Mouse (Mus musculus) midbrain, embryonic 12.5 days (tissue): Measurements from ENCODE around the gene Acot7. TPM values are rescaled to one million over a fixed set of nuclear protein-coding genes. Genes with fewer than 3 reads are reported as not detected.
A peak's percentile ranks its signal among the peaks of the same experiment; 100 is the strongest.

Source experiments
- ATAC-seq: fragments of 200-750 bp; cut with Nextera tagmentation; 2 replicates; pipeline ENCODE4 v1.8.0; 2017; ENCODE audit warnings: low read depth, moderate TSS enrichment, moderate library complexity; ENCODE audit not compliant: low FRiP score
- H3K27ac ChIP-seq: fragments of 300-500 bp; sonication (generic); replicated peaks from 2 replicates; pipeline ENCODE4 v1.5.1; 2016; ENCODE audit warnings: mild to moderate bottlenecking
- H3K27me3 ChIP-seq: fragments of 300-500 bp; sonication (generic); 2 replicates; pipeline ENCODE4 v1.6.1; 2016; ENCODE audit warnings: mild to moderate bottlenecking
- H3K36me3 ChIP-seq: fragments of 300-500 bp; sonication (generic); 2 replicates; pipeline ENCODE4 v1.6.1; 2016
- H3K4me1 ChIP-seq: fragments of 300-500 bp; sonication (generic); 2 replicates; pipeline ENCODE4 v1.6.1; 2016
- H3K4me2 ChIP-seq: fragments of 300-500 bp; sonication (generic); replicated peaks from 2 replicates; pipeline ENCODE4 v1.6.1; 2016; ENCODE audit warnings: mild to moderate bottlenecking, moderate library complexity
- H3K4me3 ChIP-seq: fragments of 300-500 bp; sonication (generic); 2 replicates; pipeline ENCODE4 v1.5.1; 2016; ENCODE audit warnings: mild to moderate bottlenecking
- H3K9ac ChIP-seq: fragments of 300-500 bp; sonication (generic); replicated peaks from 2 replicates; pipeline ENCODE4 v1.6.1; 2016; ENCODE audit warnings: mild to moderate bottlenecking, moderate library complexity
- H3K9me3 ChIP-seq: fragments of 300-500 bp; sonication (generic); 2 replicates; pipeline ENCODE4 v1.6.1; 2016; ENCODE audit warnings: mild to moderate bottlenecking
- WGBS: fragments of 180-500 bp; shearing (Covaris S2); methylation state at CpG from one replicate; pipeline ENCODE4 v1.1.7; 2016; 5-methylcytosine and 5-hydroxymethylcytosine counted together
- polyA plus RNA-seq: library from polyadenylated mRNA; unstranded; fragments of >200 nt; fragmentation: Nextera tagmentation; extraction: Ambion mirVana; gene quantifications from 2 replicates; pipeline ENCODE4 v1.2.1, GENCODE M21; 2016

The Acot7 gene
- polyA plus RNA-seq, 1 experiment from 2014 or later = 104 TPM

GRCm38 (mm10) chr4:152232411-152232903, 54.5 kb downstream of the Acot7 start:
- no peak for ATAC-seq
- peaks cover 25% of the 10 kb centered on the region for H3K36me3 ChIP-seq
- H3K27ac ChIP-seq = no peak overlapping the region
- H3K9me3 ChIP-seq = no peaks in the 10 kb centered on the region
- no peak overlapping the region for H3K4me3 ChIP-seq
- H3K4me2 ChIP-seq = no peak overlapping the region
- no peaks in the 10 kb centered on the region for H3K27me3 ChIP-seq
- H3K9ac ChIP-seq = no peak overlapping the region
- H3K4me1 ChIP-seq = peaks cover 10% of the 10 kb centered on the region; the same call in 1 of the 2 replicates
- WGBS = 91% methylated on average over 4 of the region's 4 CpGs

GRCm38 (mm10) chr4:152239974-152240373, 62.0 kb downstream of the Acot7 start:
- WGBS = 73% methylated on average over 4 of the region's 4 CpGs
- H3K36me3 ChIP-seq = peaks cover 13% of the 10 kb centered on the region
- H3K4me1 ChIP-seq = no peaks in the 10 kb centered on the region
- H3K4me2 ChIP-seq = no peak overlapping the region
- H3K9ac ChIP-seq = no peak overlapping the region
- no peak overlapping the region for H3K4me3 ChIP-seq
- H3K27ac ChIP-seq = no peak overlapping the region
- no peak for ATAC-seq
- no peaks in the 10 kb centered on the region for H3K27me3 ChIP-seq
- no peaks in the 10 kb centered on the region for H3K9me3 ChIP-seq

- Histone ChIP-seq H3K27ac (no peak overlapping the region), H3K27me3 (no peaks in the 10 kb centered on the region), H3K4me3 (no peak overlapping the region), H3K36me3 (peaks cover 2% of the 10 kb centered on the region; the same call in 1 of the 2 replicates), H3K4me2 (no peak overlapping the region), H3K9me3 (no peaks in the 10 kb centered on the region), H3K9ac (no peak overlapping the region), H3K4me1 (0 out of 2 replicates have a peak, but pooled peaks cover 3% of the 10 kb centered on the region)
- WGBS = 88% methylated on average over 9 of the region's 9 CpGs
- ATAC-seq = no peak
Observed at GRCm38 (mm10) chr4:152243241-152243891, 65.4 kb downstream of the Acot7 start.

- H3K36me3 ChIP-seq = peaks cover 2% of the 10 kb centered on the region; the same call in 1 of the 2 replicates
- no peaks in the 10 kb centered on the region for H3K9me3 ChIP-seq
- no peak overlapping the region for H3K4me2 ChIP-seq
- H3K4me3 ChIP-seq = no peak overlapping the region
- WGBS = 93% methylated on average over 8 of the region's 8 CpGs
- no peak overlapping the region for H3K27ac ChIP-seq
- no peak for ATAC-seq
- 0 out of 2 replicates have a peak, but pooled peaks cover 3% of the 10 kb centered on the region for H3K4me1 ChIP-seq
- H3K27me3 ChIP-seq = no peaks in the 10 kb centered on the region
- H3K9ac ChIP-seq = no peak overlapping the region
Observed at GRCm38 (mm10) chr4:152243969-152244368, 66.0 kb downstream of the Acot7 start.

GRCm38 (mm10) chr4:152244545-152245522, 66.9 kb downstream of the Acot7 start:
- H3K9me3 ChIP-seq = no peaks in the 10 kb centered on the region
- H3K27ac ChIP-seq = no peak overlapping the region
- no peak overlapping the region for H3K4me2 ChIP-seq
- 0 out of 2 replicates have a peak, but pooled peaks cover 3% of the 10 kb centered on the region for H3K4me1 ChIP-seq
- 86% methylated on average over 11 of the region's 11 CpGs for WGBS
- H3K27me3 ChIP-seq = no peaks in the 10 kb centered on the region
- no peak overlapping the region for H3K4me3 ChIP-seq
- peaks cover 2% of the 10 kb centered on the region; the same call in 1 of the 2 replicates for H3K36me3 ChIP-seq
- no peak overlapping the region for H3K9ac ChIP-seq
- ATAC-seq = no peak

- Histone ChIP-seq H3K9ac (no peak overlapping the region), H3K4me1 (0 out of 2 replicates have a peak, but pooled peaks cover 3% of the 10 kb centered on the region), H3K4me2 (no peak overlapping the region), H3K36me3 (0 out of 2 replicates have a peak, but pooled peaks cover 2% of the 10 kb centered on the region), H3K27ac (no peak overlapping the region), H3K27me3 (no peaks in the 10 kb centered on the region), H3K4me3 (no peak overlapping the region), H3K9me3 (no peaks in the 10 kb centered on the region)
- no peak for ATAC-seq
- 88% methylated on average over 6 of the region's 6 CpGs for WGBS
Observed at GRCm38 (mm10) chr4:152246011-152246410, 68.1 kb downstream of the Acot7 start.

GRCm38 (mm10) chr4:152247195-152247594, 69.3 kb downstream of the Acot7 start:
- 68% methylated on average over 3 of the region's 3 CpGs for WGBS
- H3K9ac ChIP-seq = no peak overlapping the region
- H3K4me1 ChIP-seq = 0 out of 2 replicates have a peak, but pooled peaks cover 3% of the 10 kb centered on the region
- H3K4me2 ChIP-seq = no peak overlapping the region
- no peak overlapping the region for H3K4me3 ChIP-seq
- no peak overlapping the region for H3K27ac ChIP-seq
- H3K9me3 ChIP-seq = no peaks in the 10 kb centered on the region
- no peaks in the 10 kb centered on the region for H3K27me3 ChIP-seq
- no peaks in the 10 kb centered on the region for H3K36me3 ChIP-seq
- ATAC-seq = no peak

- Histone ChIP-seq H3K36me3 (0 out of 2 replicates have a peak, but pooled peaks cover 5% of the 10 kb centered on the region), H3K4me2 (no peak overlapping the region), H3K9ac (no peak overlapping the region), H3K27ac (no peak overlapping the region), H3K27me3 (no peaks in the 10 kb centered on the region), H3K9me3 (no peaks in the 10 kb centered on the region), H3K4me1 (0 out of 2 replicates have a peak, but pooled peaks cover under 1% of the 10 kb centered on the region), H3K4me3 (no peak overlapping the region)
- WGBS = 92% methylated on average over 6 of the region's 6 CpGs
- ATAC-seq = no peak
Observed at GRCm38 (mm10) chr4:152250615-152251014, 72.7 kb downstream of the Acot7 start.

- no peaks in the 10 kb centered on the region for H3K27me3 ChIP-seq
- 0 out of 2 replicates have a peak overlapping the region, but pooled peaks have one; percentile 2 for H3K9ac ChIP-seq
- 0 out of 2 replicates have a peak, but pooled peaks cover 5% of the 10 kb centered on the region for H3K36me3 ChIP-seq
- H3K4me1 ChIP-seq = no peaks in the 10 kb centered on the region
- 84% methylated on average over 9 of the region's 9 CpGs for WGBS
- H3K27ac ChIP-seq = no peak overlapping the region
- H3K4me2 ChIP-seq = no peak overlapping the region
- no peaks in the 10 kb centered on the region for H3K9me3 ChIP-seq
- H3K4me3 ChIP-seq = no peak overlapping the region
- ATAC-seq = no peak
Observed at GRCm38 (mm10) chr4:152253183-152253759, 75.3 kb downstream of the Acot7 start.

- Histone ChIP-seq H3K27me3 (no peaks in the 10 kb centered on the region), H3K9ac (no peak overlapping the region), H3K36me3 (0 out of 2 replicates have a peak, but pooled peaks cover 5% of the 10 kb centered on the region), H3K4me3 (no peak overlapping the region), H3K4me2 (no peak overlapping the region), H3K27ac (no peak overlapping the region), H3K9me3 (no peaks in the 10 kb centered on the region), H3K4me1 (no peaks in the 10 kb centered on the region)
- ATAC-seq = no peak
- 75% methylated on average over 6 of the region's 6 CpGs for WGBS
Observed at GRCm38 (mm10) chr4:152257070-152257469, 79.1 kb downstream of the Acot7 start.

GRCm38 (mm10) chr4:152260451-152260850, 82.5 kb downstream of the Acot7 start:
- Histone ChIP-seq H3K9ac (no peak overlapping the region), H3K4me1 (peaks cover 13% of the 10 kb centered on the region; the same call in 1 of the 2 replicates), H3K9me3 (no peaks in the 10 kb centered on the region), H3K4me2 (no peak overlapping the region), H3K27ac (no peak overlapping the region), H3K27me3 (no peaks in the 10 kb centered on the region), H3K36me3 (no peaks in the 10 kb centered on the region), H3K4me3 (no peak overlapping the region)
- WGBS = 94% methylated on average over 8 of the region's 8 CpGs
- no peak for ATAC-seq
